Mouse (Mus musculus) ES-E14 (cell line): ENCODE measurements around the gene Gm43951.

Experiments used
- CHD2 ChIP-seq: IDR thresholded peaks from 2 replicates; pipeline ENCODE4 v1.6.1; 2014; ENCODE audit warnings: mild to moderate bottlenecking, low read depth, low read length, inconsistent platforms
- MAFK ChIP-seq: IDR thresholded peaks from 2 replicates; pipeline ENCODE4 v1.6.1; 2014; ENCODE audit warnings: mild to moderate bottlenecking, low read depth, low read length, inconsistent platforms; ENCODE audit not compliant: insufficient read depth

- no peak for TF ChIP-seq MAFK
- TF ChIP-seq CHD2: no peak
Observed at GRCm38 (mm10) chr11:72221278-72221677, 14.6 kb upstream of the Gm43951 start.
